8 mouse cellular contexts compared by ENCODE assay signal in genomic region chr4:133829281-133830070, GRCm38 (mm10). TPM values are rescaled to one million over a fixed set of nuclear protein-coding genes. Genes with fewer than 3 reads are reported as not detected.
A peak's percentile ranks its signal among the peaks of the same experiment; 100 is the strongest.
DNase-seq lines count a peak whose midpoint lies in the region; ATAC-seq lines count a peak whose summit lies in the region.

No protein-coding gene starts in this region.

- H3K9ac ChIP-seq in hindbrain, embryonic 13.5 days = no peak overlapping the region; the same call in 1 of the 2 replicates

- WGBS in hindbrain, embryonic 13.5 days = 5% methylated on average over 10 of the region's 10 CpGs

- no peaks in the 10 kb centered on the region for H3K9me3 ChIP-seq in hindbrain, embryonic 13.5 days

- H3K4me2 ChIP-seq in hindbrain, embryonic 13.5 days = peak overlapping the region; percentile 33; the same call in 1 of the 2 replicates

- ATAC-seq in hindbrain, embryonic 13.5 days (ENCODE audit: low FRiP score) = no peak

- peak; percentile 87 for DNase-seq in MN1 (ENCODE audit: low spot score)
- DNase-seq in c-Kit-positive CD71-positive TER-119-positive erythroid progenitor cells, embryonic 14.5 days (ENCODE audit: low spot score) = peak; percentile 73
- DNase-seq in forelimb bud, embryonic 11.5 days (ENCODE audit: low read depth, low spot score) = peak; percentile 78
- peak; percentile 56 to 83 for DNase-seq in layer of hippocampus, postnatal 25 days (ENCODE audit: extremely low spot score in 1 of 2, low spot score in 1 of 2)
- peak; percentile 81 for DNase-seq in lung, postnatal 14 days
- DNase-seq in retina, postnatal 7 days (ENCODE audit: low read depth, low spot score) = peak; percentile 64
- DNase-seq in urinary bladder, postnatal 4 days (ENCODE audit: low spot score in 2 of 2) = peak; percentile 42 to 77

- peaks cover 17% of the 10 kb centered on the region for H3K4me1 ChIP-seq in hindbrain, embryonic 13.5 days (replicated peaks)

- H3K4me3 ChIP-seq in hindbrain, embryonic 13.5 days = no peak overlapping the region

- H3K36me3 ChIP-seq in hindbrain, embryonic 13.5 days = no peaks in the 10 kb centered on the region

- no peak overlapping the region for H3K27ac ChIP-seq in hindbrain, embryonic 13.5 days

- H3K27me3 ChIP-seq in hindbrain, embryonic 13.5 days = peaks cover 5% of the 10 kb centered on the region; the same call in 1 of the 2 replicates

RNA-seq across cellular contexts. Expression of gene Rps6ka1, which starts 58.1 kb away (rescaled TPM):
- 20.9 and 23.6 TPM in 2 replicates for polyA plus RNA-seq in hindbrain, embryonic 13.5 days (2015; fragmentation: Nextera tagmentation; extraction: Ambion mirVana)
- total RNA-seq in layer of hippocampus, postnatal 25 days (2021) = 10 to 100 TPM; 11.4 to 12.7 TPM
